Mouse (Mus musculus) CH12.LX (cell line): ENCODE data around the gene Lekr1.

Experiments used
- CTCF ChIP-seq, 2 experiments: IDR thresholded peaks in 1 of 2; conservative IDR thresholded peaks in 1 of 2; 2 replicates each; pipeline ENCODE4 v1.5.1; 2011 to 2012; ENCODE audit warnings: low read depth in 2 of 2, low read length in 2 of 2, improper control_type of control experiment in 1 of 2, inconsistent platforms in 1 of 2, mild to moderate bottlenecking in 1 of 2, moderate library complexity in 1 of 2
- IRF4 ChIP-seq: IDR thresholded peaks from 2 replicates; pipeline ENCODE4 v1.6.1; 2014; ENCODE audit warnings: low read depth, mild to moderate bottlenecking, inconsistent platforms, low read length, improper control_type of control experiment

DNA sequence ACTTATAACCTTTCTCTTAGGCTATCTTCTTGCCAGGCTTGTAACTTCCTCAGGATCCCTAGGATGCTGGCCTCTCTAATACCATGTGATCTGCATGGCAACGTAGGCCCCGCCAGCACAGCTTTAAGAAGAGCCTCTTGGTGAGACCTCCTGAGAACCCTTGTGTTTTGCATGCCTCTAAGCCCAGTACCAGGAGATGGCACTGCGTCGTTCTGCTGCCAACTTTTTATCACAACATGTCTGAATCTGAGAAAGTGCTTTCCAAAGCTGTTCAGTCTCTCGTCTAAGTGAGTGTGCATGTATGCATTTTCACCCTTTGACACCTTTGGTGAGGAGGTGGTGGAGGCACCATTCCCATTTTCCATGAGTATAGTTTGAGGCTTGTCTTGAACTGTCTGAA lies 116.2 kb downstream of the Lekr1 start:
- TF ChIP-seq CTCF (conservative IDR thresholded peaks at IDR 0.05 in 1 of 2, IDR thresholded peaks at IDR 0.05 in 1 of 2; ENCODE audit: low read depth in 2 of 2, low read length in 2 of 2): peak in 1 of 2 experiments; percentile 48; a peak in 2 of 4 replicates
- TF ChIP-seq IRF4: no peak
